Mouse (Mus musculus) ovary, adult 18-20 months (tissue): ENCODE measurements around the gene Pcsk6.
A peak's percentile ranks its signal among the peaks of the same experiment; 100 is the strongest.

Experiments used
- DNase-seq: peaks from one replicate; pipeline ENCODE4 v3.0.0; 2022; ENCODE audit warnings: low spot score, mixed read lengths

Pcsk6 gene

GRCm38 (mm10) chr7:66001797-66002196 is 140.3 kb downstream of the Pcsk6 start:
- no peak for DNase-seq

- no peak for DNase-seq
Measured at GRCm38 (mm10) chr7:66003447-66003846, 141.9 kb downstream of the Pcsk6 start.

GRCm38 (mm10) chr7:66003865-66004638 is 142.5 kb downstream of the Pcsk6 start:
- DNase-seq, result no peak

GRCm38 (mm10) chr7:66005066-66005465 is 143.5 kb downstream of the Pcsk6 start:
- DNase-seq, result no peak

- no peak for DNase-seq
Measured at GRCm38 (mm10) chr7:66008161-66008891, 146.8 kb downstream of the Pcsk6 start.

GRCm38 (mm10) chr7:66008892-66009273 is 147.3 kb downstream of the Pcsk6 start:
- peak; percentile 39 for DNase-seq

- no peak for DNase-seq
Measured at GRCm38 (mm10) chr7:66010518-66010917, 149.0 kb downstream of the Pcsk6 start.

GRCm38 (mm10) chr7:66027747-66028146 is 166.2 kb downstream of the Pcsk6 start:
- no peak for DNase-seq

- DNase-seq, result peak; percentile 31
Measured at GRCm38 (mm10) chr7:66028766-66029512, 167.4 kb downstream of the Pcsk6 start.

- no peak for DNase-seq
Measured at GRCm38 (mm10) chr7:66036809-66037208, 175.3 kb downstream of the Pcsk6 start.

GRCm38 (mm10) chr7:66038261-66038660 is 176.7 kb downstream of the Pcsk6 start:
- DNase-seq, result no peak

GRCm38 (mm10) chr7:66038730-66039129 is 177.2 kb downstream of the Pcsk6 start:
- no peak for DNase-seq

GRCm38 (mm10) chr7:66040026-66040814 is 178.7 kb downstream of the Pcsk6 start:
- DNase-seq, result no peak

- DNase-seq, result no peak
Measured at GRCm38 (mm10) chr7:66043552-66044459, 182.3 kb downstream of the Pcsk6 start, which contains the start of gene Gm45213. Gene Gm45213 (plus strand): TSS chr7:66043602.

GRCm38 (mm10) chr7:66044617-66045016 is 183.1 kb downstream of the Pcsk6 start:
- DNase-seq, result no peak

GRCm38 (mm10) chr7:66046921-66047918 is 185.7 kb downstream of the Pcsk6 start:
- no peak for DNase-seq

- no peak for DNase-seq
Measured at GRCm38 (mm10) chr7:66047975-66048374, 186.4 kb downstream of the Pcsk6 start.

- no peak for DNase-seq
Measured at GRCm38 (mm10) chr7:66048446-66049230, 187.1 kb downstream of the Pcsk6 start.
